ENCODE assay signal across 23 mouse cellular contexts in the genomic region with DNA sequence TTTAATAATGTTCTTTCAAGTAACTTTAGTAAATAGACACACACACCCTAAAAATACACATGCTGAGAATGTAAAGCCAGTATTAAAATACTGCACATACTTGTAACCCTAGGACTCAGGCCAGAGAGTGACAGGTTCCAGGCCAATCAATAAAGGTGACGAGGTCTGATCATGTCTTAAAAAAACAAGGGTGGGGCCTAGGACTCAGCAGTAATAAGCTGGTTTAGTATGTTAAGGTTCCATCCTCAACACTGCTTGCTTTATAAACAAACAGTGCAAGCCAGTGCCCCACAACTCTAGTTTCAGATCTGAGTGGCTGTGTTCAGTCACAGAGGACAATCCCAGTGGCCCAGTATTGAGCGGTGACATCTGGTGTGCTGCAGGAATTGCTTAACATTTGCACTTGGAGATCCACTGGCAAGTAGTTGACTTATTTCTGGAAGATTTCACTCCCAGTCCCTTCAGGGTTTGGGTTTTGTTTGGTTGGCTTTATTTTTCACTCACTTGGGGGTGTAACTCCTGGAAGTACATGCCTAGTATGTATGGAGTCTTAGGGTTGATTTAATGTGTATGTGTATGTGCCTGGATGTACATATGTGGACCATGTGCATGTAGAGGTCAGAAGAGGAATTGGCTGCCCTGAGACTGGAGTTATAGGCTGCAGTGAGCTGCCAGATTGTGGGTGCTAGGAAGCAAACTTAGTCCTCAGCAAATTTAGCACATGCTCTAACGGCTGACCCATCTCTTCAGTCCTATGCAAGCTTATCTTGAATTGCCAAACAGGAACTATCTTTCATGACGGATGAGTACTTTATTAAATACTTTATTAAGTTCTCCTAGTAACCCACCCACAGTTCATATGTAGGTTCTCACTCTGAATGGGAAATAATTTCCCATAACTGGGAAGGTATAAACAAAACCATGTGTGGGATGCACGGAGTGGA.
A peak's percentile ranks its signal among the peaks of the same experiment; 100 is the strongest.
DNase-seq lines count a peak whose midpoint lies in the region; ATAC-seq and TF ChIP-seq lines count a peak whose summit lies in the region.
"Had no signal": no experiment of that assay in that cellular context is flagged by ENCODE, and none has a peak within 500 bp of the region (broad histone marks: within the 10 kb centered on the region; RNA-seq: fewer than 3 reads in every experiment).

No protein-coding gene starts in this region.

- 84% methylated on average over 5 of the region's 5 CpGs for WGBS in heart, embryonic 12.5 days
- WGBS in lung, embryonic 16.5 days, result 66% methylated on average over 5 of the region's 5 CpGs
- WGBS in lung, adult 2 months, result 66% methylated on average over 5 of the region's 5 CpGs

- H3K4me3 ChIP-seq in heart, embryonic 12.5 days, result no peak overlapping the region
- H3K4me3 ChIP-seq in lung, embryonic 16.5 days (ENCODE audit: low read length), result no peak overlapping the region
- H3K4me3 ChIP-seq in lung, adult 2 months (replicated peaks; ENCODE audit: extremely low read depth, low read depth, low read length), result no peak overlapping the region
- H3K4me3 ChIP-seq: erythroblast, embryonic 14.5 days; layer of hippocampus, adult 2 months; limb, embryonic 10.5 days; liver, embryonic 13.5 days; midbrain, embryonic 15.5 days; myocyte had no signal

- H3K9ac ChIP-seq in heart, embryonic 12.5 days, result no peak overlapping the region
- H3K9ac ChIP-seq in lung, embryonic 16.5 days (ENCODE audit: low read length), result no peak overlapping the region
- H3K9ac ChIP-seq: liver, embryonic 13.5 days; midbrain, embryonic 15.5 days had no signal

- TF ChIP-seq CTCF in lung, adult 2 months (IDR thresholded peaks at IDR 0.05; ENCODE audit: insufficient read depth, low read length), result no peak

- H3K9me3 ChIP-seq in heart, embryonic 12.5 days (replicated peaks), result no peaks in the 10 kb centered on the region
- H3K9me3 ChIP-seq in lung, embryonic 16.5 days (ENCODE audit: control insufficient read depth, low read length), result no peaks in the 10 kb centered on the region
- H3K9me3 ChIP-seq: limb, embryonic 10.5 days; liver, embryonic 13.5 days; midbrain, embryonic 15.5 days had no signal

- H3K27ac ChIP-seq in heart, embryonic 12.5 days (ENCODE audit: poor library complexity, severe bottlenecking), result no peak overlapping the region
- peak overlapping the region; percentile 42; the same call in 1 of the 2 replicates for H3K27ac ChIP-seq in lung, embryonic 16.5 days (ENCODE audit: low read length)
- H3K27ac ChIP-seq: layer of hippocampus, adult 2 months; limb, embryonic 10.5 days; liver, embryonic 13.5 days; midbrain, embryonic 15.5 days had no signal

- no peaks in the 10 kb centered on the region for H3K27me3 ChIP-seq in heart, embryonic 12.5 days (replicated peaks)
- H3K27me3 ChIP-seq in lung, embryonic 16.5 days (ENCODE audit: control insufficient read depth, insufficient read depth, low read depth, low read length), result no peaks in the 10 kb centered on the region
- H3K27me3 ChIP-seq: liver, embryonic 13.5 days; midbrain, embryonic 15.5 days had no signal

- no peak for TF ChIP-seq POLR2A in lung, adult 2 months (IDR thresholded peaks at IDR 0.05; ENCODE audit: borderline replicate concordance, extremely low read depth, low read depth, low read length)

- H3K4me1 ChIP-seq in heart, embryonic 12.5 days (replicated peaks), result peaks cover 22% of the 10 kb centered on the region
- H3K4me1 ChIP-seq in lung, embryonic 16.5 days (replicated peaks; ENCODE audit: control insufficient read depth, insufficient read depth, low read length), result peaks cover 20% of the 10 kb centered on the region
- peaks cover 2% of the 10 kb centered on the region; the same call in 1 of the 2 replicates for H3K4me1 ChIP-seq in lung, adult 2 months (ENCODE audit: control insufficient read depth, insufficient read depth, low read length)

- H3K36me3 ChIP-seq in heart, embryonic 12.5 days, result 0 out of 2 replicates have a peak, but pooled peaks cover 7% of the 10 kb centered on the region
- no peaks in the 10 kb centered on the region for H3K36me3 ChIP-seq in lung, embryonic 16.5 days (ENCODE audit: control insufficient read depth, insufficient read depth, low read length)
- H3K36me3 ChIP-seq: liver, embryonic 13.5 days; midbrain, embryonic 15.5 days had no signal

- intact Hi-C loops in left cerebral cortex, postnatal 25 days (cut with DNase I), result no loop called here

- no peak overlapping the region for H3K4me2 ChIP-seq in heart, embryonic 12.5 days
- H3K4me2 ChIP-seq in lung, embryonic 16.5 days (ENCODE audit: low read depth, low read length), result no peak overlapping the region
- H3K4me2 ChIP-seq: liver, embryonic 13.5 days; midbrain, embryonic 15.5 days had no signal

- no peak for ATAC-seq in heart, embryonic 12.5 days (ENCODE audit: insufficient number of reproducible peaks, low FRiP score)
- peak; percentile 64 for ATAC-seq in lung, embryonic 16.5 days (ENCODE audit: low read depth)
- ATAC-seq: forebrain, embryonic 14.5 days; hindbrain, embryonic 16.5 days; midbrain, embryonic 15.5 days had no signal

- peak; percentile 50 to 69 for DNase-seq in heart, adult 9 months (ENCODE audit: low spot score in 2 of 2)
- no peak for DNase-seq in lung, adult 2 months
- peak; percentile 38 for DNase-seq in lung, postnatal 10 days
- no peak for DNase-seq in left cerebral cortex, postnatal 25 days (ENCODE audit: low spot score in 2 of 2)
- DNase-seq in testis, postnatal 14 days (ENCODE audit: low spot score), result no peak
- DNase-seq: adrenal gland, adult 2 months; B cell, adult 2 months; cerebellum, adult 8-10 months; gastrocnemius, postnatal 14 days; kidney, adult 18-20 months; kidney, postnatal 10 days; liver, embryonic 13.5 days; spleen, adult 18-20 months; thymus, adult 2 months had no signal

Comparison
In these comparisons a context has a peak if more than half of its experiments do, and no peak if none do; other contexts are left out.
1. DNase-seq: peak in heart, adult 9 months (2 of 2) and lung, postnatal 10 days (single experiment); none in lung, adult 2 months (single experiment), left cerebral cortex, postnatal 25 days (0 of 2) and testis, postnatal 14 days (single experiment).